Mouse (Mus musculus) adrenal gland, postnatal 14 days (tissue): ENCODE measurements at regions not wholly inside any gene's neighbourhood (a gene's known extent, or its start where the extent isn't known, plus 50 kb on each side); places are given as distances from the start of the nearest gene placed in this dataset.

Source experiments
- DNase-seq: peaks from one replicate; pipeline ENCODE4 v3.0.0; 2021; ENCODE audit warnings: mixed read lengths

GRCm38 (mm10) chr13:30085446-30085845 is 50.8 kb upstream of the Mboat1 start:
- no peak for DNase-seq

DNA sequence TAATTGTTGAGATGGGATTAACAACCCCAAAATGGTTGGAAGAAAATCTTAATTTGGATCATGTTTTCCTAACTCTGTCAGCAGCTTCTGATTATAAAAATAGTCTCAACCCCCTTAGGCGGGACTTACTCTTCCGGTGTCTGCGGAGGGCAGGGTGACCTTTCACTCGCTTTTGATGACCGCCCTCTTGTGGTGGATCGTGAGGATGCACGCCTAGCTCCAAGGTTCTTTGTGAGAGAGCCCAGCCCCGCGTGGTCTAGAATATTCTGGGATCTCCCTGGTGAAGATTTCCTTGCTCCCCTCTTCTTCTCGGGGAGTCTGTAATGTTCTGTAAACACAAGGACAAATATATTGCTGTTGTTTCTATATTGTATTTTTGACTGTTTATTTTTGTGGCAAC is 51.3 kb upstream of the Mboat1 start:
- DNase-seq: peak; percentile 92

DNA sequence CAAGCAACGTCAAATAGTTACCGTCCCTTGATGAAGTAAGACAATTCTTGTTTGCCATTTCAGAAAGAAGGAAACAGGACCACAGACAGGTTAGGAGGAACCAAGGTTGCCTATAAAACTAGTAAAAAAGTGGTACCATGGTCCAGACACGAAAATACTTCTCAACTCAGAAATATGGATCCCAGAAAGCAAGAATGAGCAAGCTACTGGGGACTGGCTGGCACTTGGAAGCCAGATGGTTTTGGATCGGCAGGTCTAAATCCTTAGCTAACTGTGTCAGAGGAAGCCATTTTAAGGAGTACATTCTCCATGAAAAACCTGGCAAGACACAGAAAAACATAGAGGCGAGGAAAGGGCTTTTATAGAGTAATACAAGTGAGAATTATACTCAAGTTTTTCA is 51.9 kb upstream of the Mboat1 start:
- no peak for DNase-seq

GRCm38 (mm10) chr13:30083949-30084348 is 52.3 kb upstream of the Mboat1 start:
- DNase-seq: no peak

DNA sequence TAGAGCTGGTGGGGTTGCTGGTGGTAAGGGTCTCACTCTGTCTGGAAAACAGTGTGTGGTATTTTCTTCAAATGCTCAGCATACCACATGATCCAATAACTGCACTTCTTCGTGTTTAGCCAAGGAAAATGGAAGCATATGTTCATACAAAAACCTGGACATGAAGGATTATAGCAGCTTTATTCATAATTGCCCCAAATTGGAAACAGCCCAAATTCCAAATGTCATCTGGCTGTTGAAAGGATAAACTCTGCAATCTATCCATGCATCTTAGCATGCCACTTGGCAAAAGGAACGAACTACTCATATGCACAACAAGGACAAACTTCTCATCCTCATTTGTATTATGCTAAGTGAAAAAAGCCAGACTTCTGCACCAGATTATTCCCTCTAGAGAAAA is 53.5 kb upstream of the Mboat1 start:
- no peak for DNase-seq

GRCm38 (mm10) chr13:30080705-30081474 is 55.4 kb upstream of the Mboat1 start:
- no peak for DNase-seq

- DNase-seq: no peak
Observed at GRCm38 (mm10) chr13:30074517-30075064, 61.7 kb upstream of the Mboat1 start.

DNA sequence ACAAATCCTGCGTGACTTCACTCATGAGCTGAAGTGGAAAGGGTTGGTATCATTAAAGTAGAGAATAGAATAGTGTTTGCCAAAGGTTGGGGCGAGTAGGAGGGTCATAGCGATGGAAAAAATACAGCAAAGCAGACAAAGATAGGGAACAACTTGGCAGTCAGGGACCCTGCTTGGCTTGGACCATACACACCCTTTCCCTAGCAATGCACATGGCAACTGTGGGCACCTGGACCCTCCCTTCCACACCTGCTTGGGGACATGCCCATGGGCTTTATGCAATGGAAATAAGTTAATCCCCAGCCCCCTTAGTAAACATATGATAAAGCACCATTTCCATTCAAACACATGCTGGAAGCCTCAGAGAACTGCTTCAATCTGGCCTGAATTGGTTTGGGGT is 62.2 kb upstream of the Mboat1 start:
- DNase-seq: no peak

- no peak for DNase-seq
Observed at GRCm38 (mm10) chr13:30069397-30069796, 66.9 kb upstream of the Mboat1 start.

DNA sequence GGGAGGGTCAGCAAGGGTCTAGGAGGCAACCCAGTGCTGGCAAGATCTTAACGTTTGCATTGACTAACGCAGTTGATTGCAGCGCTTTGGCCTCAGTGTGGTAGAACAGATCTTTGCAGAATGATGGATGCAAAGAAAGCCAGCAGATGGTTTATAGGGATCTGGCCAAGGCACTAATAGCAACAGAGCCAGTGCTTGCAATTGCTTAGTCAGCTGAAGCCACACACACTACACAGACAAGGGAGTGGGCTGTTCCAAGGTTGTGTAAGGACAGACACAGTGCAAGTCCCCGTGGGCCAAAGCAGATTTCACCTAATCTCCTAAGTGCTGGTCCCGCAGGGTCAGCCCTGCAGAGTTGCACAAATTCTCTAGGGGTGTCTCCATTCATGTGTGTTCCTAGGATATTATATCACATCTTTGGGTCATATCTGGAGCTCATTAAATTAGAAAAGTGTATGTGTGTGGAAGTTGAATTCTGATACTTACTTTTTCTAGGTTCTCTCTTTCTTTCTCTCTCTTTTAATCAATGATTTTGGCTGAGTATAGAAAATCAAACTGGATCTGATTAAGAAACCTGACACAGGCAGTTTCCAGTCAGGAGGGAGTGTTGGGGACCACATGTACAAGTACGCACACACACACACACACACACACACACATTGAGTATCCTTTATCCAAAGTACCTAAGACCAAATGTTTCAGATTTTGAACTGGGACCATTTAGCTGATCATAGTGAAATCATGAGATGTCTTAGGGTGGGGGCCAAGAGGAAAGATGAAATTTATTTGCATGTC is 68.5 kb upstream of the Mboat1 start:
- peak; percentile 16 for DNase-seq

- no peak for DNase-seq
Observed at GRCm38 (mm10) chr13:30065520-30065919, 70.8 kb upstream of the Mboat1 start.

DNA sequence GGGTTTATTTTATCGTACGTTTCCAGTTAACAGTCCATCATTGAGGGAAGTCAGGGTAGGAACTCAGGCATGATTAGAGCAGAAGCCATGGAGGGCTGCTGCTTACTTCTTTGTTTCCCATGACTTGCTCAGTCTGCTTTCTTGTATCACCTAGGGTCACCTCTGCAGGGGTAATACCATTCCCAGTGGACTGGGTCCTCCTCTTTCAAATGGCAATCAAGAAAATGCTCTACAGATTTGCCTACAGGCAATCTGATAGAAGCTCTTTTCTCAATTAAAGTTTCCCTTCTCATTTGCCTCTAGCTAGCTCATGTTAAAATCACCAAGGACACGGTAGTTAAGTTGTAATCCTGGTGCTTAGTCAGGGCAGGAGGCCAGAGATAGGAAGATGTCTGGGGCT is 72.5 kb upstream of the Mboat1 start:
- no peak for DNase-seq

GRCm38 (mm10) chr13:30062285-30062684 is 74.0 kb upstream of the Mboat1 start:
- DNase-seq: no peak

DNA sequence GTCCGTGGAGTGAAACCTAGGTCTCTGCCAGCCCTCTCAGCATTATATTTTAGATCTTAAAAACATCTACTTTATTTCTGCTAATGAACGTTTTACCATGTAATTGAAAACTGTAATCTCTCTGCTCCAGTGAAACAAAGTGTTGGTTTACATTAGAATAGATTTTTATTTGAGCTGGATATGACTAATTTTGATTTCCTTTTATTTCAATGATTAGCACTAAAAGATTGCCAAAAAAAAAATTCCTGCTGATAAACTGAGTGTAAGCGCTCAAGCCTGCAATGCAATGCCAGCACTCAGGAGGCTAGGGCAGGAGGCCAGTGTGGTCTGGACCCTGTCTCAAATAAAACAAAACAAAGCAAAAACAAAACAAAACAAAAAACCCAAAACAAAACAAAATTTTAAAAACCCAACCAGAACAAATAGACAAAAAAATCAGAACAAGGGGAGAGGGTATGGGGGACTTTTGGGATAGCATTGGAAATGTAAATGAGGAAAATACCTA is 69.3 kb upstream of the E2f3 start:
- DNase-seq: no peak

DNA sequence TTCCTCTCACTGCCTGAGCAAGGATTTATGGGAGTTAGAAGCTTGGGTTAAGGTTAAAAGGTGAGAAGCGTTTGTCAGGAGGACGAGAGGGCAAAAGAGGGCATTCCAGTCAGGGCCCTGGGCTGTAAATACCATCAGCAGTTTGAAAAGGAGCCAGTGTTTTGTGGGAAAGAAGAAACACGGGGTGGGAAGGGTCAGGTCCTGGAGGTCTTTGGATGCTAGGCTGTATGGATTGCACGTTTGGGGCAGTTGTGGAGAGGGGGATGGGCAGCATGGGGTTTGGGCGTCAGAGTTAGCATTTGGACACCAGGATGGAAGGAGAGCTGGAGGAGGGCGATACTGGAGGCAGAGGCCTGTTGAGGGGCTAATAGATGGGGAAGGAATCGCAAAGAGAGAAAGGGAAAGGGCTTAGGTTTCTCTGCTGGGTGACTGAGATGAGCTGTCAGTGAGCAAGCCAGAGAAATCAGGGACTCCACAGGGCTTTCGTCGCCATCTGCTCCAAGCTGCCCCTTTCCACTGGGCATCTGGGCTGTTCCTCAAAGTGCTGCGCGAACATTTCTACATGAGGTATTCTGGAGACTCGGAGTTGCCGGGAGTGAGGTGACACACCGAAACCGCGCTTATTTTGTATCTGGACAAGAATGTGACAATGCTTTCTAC is 66.2 kb upstream of the E2f3 start:
- no peak for DNase-seq

- DNase-seq: no peak
Observed at GRCm38 (mm10) chr13:30050745-30051508, 65.1 kb upstream of the E2f3 start.

- no peak for DNase-seq
Observed at GRCm38 (mm10) chr13:30048260-30048859, 62.5 kb upstream of the E2f3 start.

GRCm38 (mm10) chr13:30046504-30047169 is 60.8 kb upstream of the E2f3 start:
- no peak for DNase-seq

DNA sequence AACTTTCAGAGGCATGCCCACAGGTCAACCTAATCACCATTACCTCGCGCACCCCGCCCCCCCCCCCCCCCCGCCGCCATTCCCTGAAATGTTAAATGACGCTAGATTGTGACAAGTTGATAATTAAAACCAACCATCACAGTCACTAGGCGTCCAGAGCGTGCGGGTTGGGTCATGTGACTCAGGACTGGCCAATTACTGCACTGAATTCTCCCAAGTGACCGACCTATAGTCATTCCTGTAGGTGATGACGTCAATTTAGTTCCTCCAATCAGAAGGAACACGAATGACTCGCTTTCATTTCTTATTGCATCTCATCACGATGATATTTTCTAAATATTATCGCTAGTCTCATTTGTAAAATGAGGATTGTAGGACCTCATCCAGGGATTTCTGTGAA is 60.2 kb upstream of the E2f3 start:
- DNase-seq: no peak

DNA sequence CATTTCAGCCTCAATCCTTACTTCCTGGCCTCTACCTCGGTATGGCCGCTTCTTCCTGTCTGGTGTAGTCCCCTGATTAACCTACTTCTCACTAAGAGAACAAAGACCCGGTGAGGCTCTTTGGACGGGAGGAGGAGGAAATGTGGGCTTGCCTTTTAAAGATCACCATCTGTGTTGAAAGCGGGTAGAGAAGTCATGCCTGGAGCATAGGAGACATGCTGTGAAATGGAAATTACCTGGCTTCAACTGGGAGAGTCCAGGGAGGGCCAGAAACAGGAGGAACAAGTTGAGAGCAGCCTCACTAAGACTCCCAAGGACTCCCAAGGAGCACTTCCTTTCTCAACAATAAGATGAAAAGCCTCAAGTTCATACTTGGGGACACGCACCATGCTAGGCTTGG is 59.4 kb upstream of the E2f3 start:
- DNase-seq: no peak

DNA sequence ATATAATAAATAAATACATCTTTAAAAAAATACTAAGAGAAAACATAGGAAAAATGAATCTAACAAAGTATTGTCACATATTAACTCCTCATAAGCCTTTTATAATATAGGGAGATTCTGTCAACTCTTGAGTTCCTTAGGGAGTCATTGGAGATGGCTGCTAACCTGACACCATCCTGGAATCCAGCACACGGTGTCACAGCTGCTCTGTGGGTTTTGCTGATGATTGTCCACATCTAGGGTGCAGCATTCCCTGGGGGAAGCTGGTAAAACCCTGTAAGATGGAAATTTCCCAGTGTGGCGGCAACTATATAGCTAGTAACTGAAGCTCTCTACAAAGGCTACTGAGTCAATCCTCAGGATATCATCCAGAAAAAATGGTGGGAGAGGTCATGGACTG is 58.9 kb upstream of the E2f3 start:
- no peak for DNase-seq
